ENCODE assay signal across 17 mouse cellular contexts in the genomic region with DNA sequence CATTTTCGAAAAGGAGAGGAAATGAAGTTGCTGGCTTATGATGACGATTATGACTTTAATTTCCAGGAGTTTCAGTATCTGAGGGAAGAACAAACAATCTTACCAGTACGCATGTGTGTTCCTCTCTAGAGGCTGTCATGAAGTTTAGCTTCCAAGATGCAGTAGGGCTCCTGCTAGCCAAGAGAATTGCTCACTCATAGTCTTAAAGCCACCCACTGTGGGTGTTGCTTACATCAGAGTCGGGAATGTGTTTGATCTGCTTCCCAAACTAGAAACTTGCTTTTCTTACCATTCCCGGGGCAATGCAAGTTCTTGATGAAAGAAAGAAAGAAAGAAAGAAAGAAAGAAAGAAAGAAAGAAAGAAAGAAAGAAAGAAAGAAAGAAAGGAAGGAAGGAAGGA.
"Had no signal": no experiment of that assay in that cellular context is flagged by ENCODE, and none has a peak within 500 bp of the region (broad histone marks: within the 10 kb centered on the region; RNA-seq: fewer than 3 reads in every experiment).

No protein-coding gene starts in this region.

- H3K9me3 ChIP-seq: kidney, embryonic 15.5 days; limb, embryonic 10.5 days; limb, embryonic 13.5 days; liver, embryonic 12.5 days; liver, embryonic 15.5 days; megakaryocyte, embryonic 14.5 days; midbrain, embryonic 10.5 days had no signal

- DNase-seq: kidney, adult 2 months; kidney, postnatal 10 days; kidney, postnatal 36 days; liver; lung, adult 18-20 months; lung, postnatal 14 days; midbrain, embryonic 14.5 days; thymus, adult 18-20 months; thymus, postnatal 36 days had no signal

- H3K4me1 ChIP-seq: kidney, embryonic 15.5 days; limb, embryonic 10.5 days; limb, embryonic 13.5 days; liver, embryonic 12.5 days; liver, embryonic 15.5 days; megakaryocyte, embryonic 14.5 days had no signal

- H3K27ac ChIP-seq: kidney, embryonic 15.5 days; limb, embryonic 10.5 days; limb, embryonic 13.5 days; liver, embryonic 12.5 days; liver, embryonic 15.5 days; midbrain, embryonic 10.5 days had no signal

- H3K4me2 ChIP-seq: kidney, embryonic 15.5 days; limb, embryonic 13.5 days; liver, embryonic 12.5 days; liver, embryonic 15.5 days had no signal

- H3K4me3 ChIP-seq: kidney, embryonic 15.5 days; limb, embryonic 10.5 days; limb, embryonic 13.5 days; liver, embryonic 12.5 days; liver, embryonic 15.5 days; megakaryocyte, embryonic 14.5 days; midbrain, embryonic 10.5 days had no signal

- ATAC-seq: intestine, postnatal 0 days; liver, embryonic 12.5 days had no signal

- H3K36me3 ChIP-seq: kidney, embryonic 15.5 days; limb, embryonic 10.5 days; limb, embryonic 13.5 days; liver, embryonic 12.5 days; liver, embryonic 15.5 days; midbrain, embryonic 10.5 days had no signal

- H3K9ac ChIP-seq: kidney, embryonic 15.5 days; limb, embryonic 13.5 days; liver, embryonic 12.5 days; liver, embryonic 15.5 days had no signal

- H3K27me3 ChIP-seq: kidney, embryonic 15.5 days; limb, embryonic 13.5 days; liver, embryonic 12.5 days; liver, embryonic 15.5 days; megakaryocyte, embryonic 14.5 days had no signal
